35 mouse cellular contexts compared by ENCODE assay signal in genomic region chr12:83749186-83749585, GRCm38 (mm10). TPM values are rescaled to one million over a fixed set of nuclear protein-coding genes. Genes with fewer than 3 reads are reported as not detected.
"Had no signal": no experiment of that assay in that cellular context is flagged by ENCODE, and none has a peak within 500 bp of the region (broad histone marks: within the 10 kb centered on the region; RNA-seq: fewer than 3 reads in every experiment).

No protein-coding gene starts in this region.

- DNase-seq: heart, postnatal 10 days; heart, postnatal 14 days; heart, postnatal 36 days; heart, postnatal 4 days; kidney, adult 11 months; kidney, adult 18-20 months; kidney, adult 2 months; kidney, adult 8-10 months; kidney, adult 9 months; kidney, postnatal 10 days; kidney, postnatal 14 days; kidney, postnatal 36 days; kidney, postnatal 4 days; layer of hippocampus, adult 9-11 months; layer of hippocampus, postnatal 36 days had no signal

- H3K4me1 ChIP-seq: hindbrain, embryonic 12.5 days; intestine, embryonic 15.5 days had no signal

- H3K36me3 ChIP-seq: heart, embryonic 12.5 days; heart, embryonic 13.5 days; heart, embryonic 15.5 days; hindbrain, embryonic 10.5 days; hindbrain, embryonic 12.5 days; hindbrain, embryonic 13.5 days; hindbrain, embryonic 15.5 days; intestine, embryonic 15.5 days; kidney, embryonic 15.5 days had no signal

- ATAC-seq: hindbrain, embryonic 16.5 days; hindbrain, postnatal 0 days; inflammation-experienced regulatory T-cells, adult 6 months; intestine, embryonic 15.5 days; intestine, embryonic 16.5 days; intestine, postnatal 0 days had no signal

- H3K4me2 ChIP-seq: heart, embryonic 11.5 days; heart, embryonic 12.5 days; heart, embryonic 13.5 days; heart, embryonic 15.5 days; hindbrain, embryonic 12.5 days; hindbrain, embryonic 13.5 days; hindbrain, embryonic 14.5 days; hindbrain, embryonic 15.5 days; intestine, embryonic 15.5 days; kidney, embryonic 15.5 days had no signal

- H3K9me3 ChIP-seq: heart, embryonic 12.5 days; heart, embryonic 13.5 days; heart, embryonic 15.5 days; hindbrain, embryonic 10.5 days; hindbrain, embryonic 12.5 days; hindbrain, embryonic 13.5 days; hindbrain, embryonic 15.5 days; intestine, embryonic 15.5 days; kidney, embryonic 15.5 days had no signal

- H3K4me3 ChIP-seq: heart, embryonic 12.5 days; heart, embryonic 13.5 days; heart, embryonic 15.5 days; hindbrain, embryonic 10.5 days; hindbrain, embryonic 12.5 days; hindbrain, embryonic 13.5 days; hindbrain, embryonic 15.5 days; intestine, embryonic 15.5 days; kidney, embryonic 15.5 days; layer of hippocampus, adult 2 months; left cerebral cortex, adult 2 months had no signal

- H3K27me3 ChIP-seq: heart, embryonic 12.5 days; heart, embryonic 13.5 days; heart, embryonic 15.5 days; hindbrain, embryonic 12.5 days; hindbrain, embryonic 13.5 days; hindbrain, embryonic 15.5 days; intestine, embryonic 15.5 days; kidney, embryonic 15.5 days had no signal

- H3K27ac ChIP-seq: heart, embryonic 13.5 days; heart, embryonic 15.5 days; hindbrain, embryonic 10.5 days; hindbrain, embryonic 12.5 days; hindbrain, embryonic 13.5 days; hindbrain, embryonic 14.5 days; hindbrain, embryonic 15.5 days; hindbrain, postnatal 0 days; intestine, embryonic 15.5 days; kidney, embryonic 15.5 days; kidney, postnatal 0 days; layer of hippocampus, adult 2 months; left cerebral cortex, adult 2 months had no signal

- H3K9ac ChIP-seq: heart, embryonic 12.5 days; heart, embryonic 13.5 days; heart, embryonic 15.5 days; hindbrain, embryonic 12.5 days; hindbrain, embryonic 13.5 days; hindbrain, embryonic 14.5 days; hindbrain, embryonic 15.5 days; intestine, embryonic 15.5 days; kidney, embryonic 15.5 days had no signal

RNA-seq across cellular contexts. Expression of gene Papln, which starts 14.2 kb away (rescaled TPM):
- total RNA-seq: hematopoietic stem cell, adult 5-6 weeks had no signal
- polyA plus RNA-seq: inflammation-experienced regulatory T-cells, adult 6 months had no signal
